Mouse (Mus musculus) splenic B cell, adult 2 months (primary cell): ENCODE results near the gene Swap70.

Experiments
- DNase-seq: peaks from one replicate; pipeline ENCODE4 v3.0.0-alpha.2; 2011; ENCODE audit warnings: low read depth, low spot score
- H3K27me3 ChIP-seq: 2 replicates; pipeline ENCODE4 v1.6.1; 2012; ENCODE audit warnings: mild to moderate bottlenecking, low read length, moderate library complexity, mixed read lengths; ENCODE audit not compliant: control insufficient read depth, poor library complexity, insufficient read depth, severe bottlenecking
- H3K36me3 ChIP-seq: 2 replicates; pipeline ENCODE4 v1.6.1; 2012; ENCODE audit warnings: mild to moderate bottlenecking, low read length, moderate library complexity, mixed read lengths; ENCODE audit not compliant: control insufficient read depth, poor library complexity, insufficient read depth, severe bottlenecking

The Swap70 gene

DNA sequence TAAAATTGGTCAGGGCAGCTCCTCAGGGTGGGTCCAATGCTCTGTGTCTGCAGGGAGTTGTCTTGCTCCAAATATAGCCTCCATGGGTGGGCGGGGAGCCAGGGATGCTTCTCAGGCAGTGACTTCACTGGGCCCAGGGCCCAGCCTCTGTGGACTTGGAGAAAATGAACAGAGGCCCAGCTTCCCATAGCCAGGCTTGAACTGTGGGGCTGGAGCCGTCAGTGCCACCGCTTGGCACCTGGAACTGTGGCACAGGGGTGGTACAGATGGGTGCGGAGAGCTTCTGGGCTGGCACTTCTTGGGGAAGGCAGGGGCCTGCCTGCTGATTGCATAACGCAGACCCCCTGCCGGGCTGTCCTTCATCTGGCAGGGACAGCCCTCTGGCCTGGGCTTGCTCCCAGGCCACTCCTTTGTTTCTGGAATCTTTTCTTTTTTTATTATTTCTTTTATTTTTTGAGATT is 67.2 kb downstream of the Swap70 start:
- no peak for DNase-seq
- peaks cover 5% of the 10 kb centered on the region; the same call in 1 of the 2 replicates for H3K36me3 ChIP-seq
- H3K27me3 ChIP-seq: no peaks in the 10 kb centered on the region

DNA sequence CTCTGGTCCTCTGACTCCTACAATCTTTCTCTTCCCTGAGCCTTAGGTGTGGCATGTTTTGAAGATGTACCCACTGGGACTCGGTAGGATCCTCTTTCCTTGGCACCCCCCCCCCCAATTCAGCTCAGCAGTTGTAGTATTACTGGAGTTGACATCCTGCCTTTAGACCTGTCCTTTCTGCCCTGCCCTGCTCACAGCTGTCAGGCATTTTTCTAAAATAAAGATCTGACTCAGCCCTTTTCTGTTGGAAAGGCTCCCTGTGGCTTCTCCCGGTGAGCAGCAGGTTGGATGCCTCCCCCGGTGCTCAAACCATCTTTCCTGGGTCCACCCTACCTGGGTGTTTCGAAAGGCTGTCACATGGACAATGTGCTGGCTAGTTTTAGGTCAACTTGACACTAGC is 68.1 kb downstream of the Swap70 start:
- no peaks in the 10 kb centered on the region for H3K27me3 ChIP-seq
- 0 out of 2 replicates have a peak, but pooled peaks cover 2% of the 10 kb centered on the region for H3K36me3 ChIP-seq
- DNase-seq: no peak

DNA sequence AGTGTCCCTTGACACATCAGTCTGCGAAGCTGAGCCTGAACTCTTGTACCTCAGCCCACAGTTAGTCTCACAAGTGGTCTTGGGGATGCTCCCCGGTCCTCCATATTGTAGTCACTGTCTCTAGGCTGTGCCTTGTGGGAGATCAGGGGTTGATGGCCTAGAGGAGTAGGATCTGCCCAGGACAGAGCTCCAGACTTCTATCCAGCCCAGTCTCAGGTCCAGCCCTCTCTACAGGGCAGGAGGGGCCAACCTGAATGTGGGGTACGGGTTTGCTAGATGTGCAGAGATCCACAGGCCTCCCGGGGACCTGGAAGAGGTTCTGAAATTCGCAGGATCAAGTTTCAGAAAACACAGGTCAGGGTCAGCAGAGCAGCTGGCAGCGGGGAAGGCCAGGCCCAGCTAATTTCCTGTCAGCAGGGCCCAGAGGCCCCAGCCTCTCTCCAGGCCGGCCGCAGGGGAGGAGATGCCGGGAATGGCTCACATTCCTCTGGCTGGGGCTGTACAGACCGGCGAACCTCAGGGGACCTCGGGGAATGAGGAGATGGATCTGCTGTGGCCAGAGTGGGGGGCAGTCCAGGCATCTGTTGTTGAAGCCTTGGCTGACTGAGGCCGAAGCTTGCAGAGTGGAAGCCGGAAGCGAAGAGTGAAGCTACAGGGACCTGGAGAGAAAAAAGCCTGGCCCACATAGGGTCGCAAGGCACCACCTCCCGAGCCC is 75.5 kb downstream of the Swap70 start:
- Histone ChIP-seq H3K27me3 (no peaks in the 10 kb centered on the region), H3K36me3 (no peaks in the 10 kb centered on the region)
- no peak for DNase-seq

DNA sequence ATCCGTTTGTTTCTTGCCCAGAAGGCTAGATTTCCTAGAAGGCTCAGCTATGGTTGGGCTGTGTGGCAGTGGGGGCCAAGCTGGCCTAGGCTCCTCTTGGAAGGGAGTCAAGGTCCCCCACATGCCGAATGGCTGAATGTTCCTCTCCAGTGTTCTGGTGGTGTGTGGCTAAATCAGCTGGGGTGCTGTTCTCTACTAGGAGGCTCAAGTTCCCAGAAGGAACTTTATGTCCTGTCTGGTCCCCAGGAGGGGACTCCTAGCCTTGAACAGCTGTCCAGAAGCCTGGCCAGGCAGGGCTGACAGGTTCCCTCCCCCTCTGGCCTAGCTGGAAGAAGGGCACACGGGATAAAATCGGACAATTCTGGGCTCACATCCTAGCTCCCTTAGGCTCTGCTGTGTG is 76.1 kb downstream of the Swap70 start:
- no peaks in the 10 kb centered on the region for H3K27me3 ChIP-seq
- H3K36me3 ChIP-seq: no peaks in the 10 kb centered on the region
- no peak for DNase-seq

DNA sequence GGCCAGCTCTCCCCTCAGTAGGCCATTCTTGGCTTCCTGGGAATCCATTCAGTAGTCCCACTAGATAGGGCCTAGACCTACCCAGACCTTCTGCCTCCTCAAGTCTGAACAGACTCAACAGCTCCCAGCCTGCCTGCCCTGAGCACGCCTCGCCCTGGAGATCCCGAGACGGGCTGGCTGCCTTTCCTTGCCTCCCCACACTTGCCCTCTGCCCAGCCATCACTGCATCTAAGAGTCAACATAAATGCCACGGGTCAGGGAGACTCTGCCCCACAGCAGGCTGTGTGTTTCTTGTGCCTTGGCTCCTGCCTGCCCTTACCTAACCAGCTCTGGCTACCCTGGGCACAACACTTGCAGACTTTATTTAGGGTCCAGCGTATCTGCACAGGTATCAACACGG is 76.6 kb downstream of the Swap70 start:
- DNase-seq: no peak
- Histone ChIP-seq H3K27me3 (no peaks in the 10 kb centered on the region), H3K36me3 (no peaks in the 10 kb centered on the region)

DNA sequence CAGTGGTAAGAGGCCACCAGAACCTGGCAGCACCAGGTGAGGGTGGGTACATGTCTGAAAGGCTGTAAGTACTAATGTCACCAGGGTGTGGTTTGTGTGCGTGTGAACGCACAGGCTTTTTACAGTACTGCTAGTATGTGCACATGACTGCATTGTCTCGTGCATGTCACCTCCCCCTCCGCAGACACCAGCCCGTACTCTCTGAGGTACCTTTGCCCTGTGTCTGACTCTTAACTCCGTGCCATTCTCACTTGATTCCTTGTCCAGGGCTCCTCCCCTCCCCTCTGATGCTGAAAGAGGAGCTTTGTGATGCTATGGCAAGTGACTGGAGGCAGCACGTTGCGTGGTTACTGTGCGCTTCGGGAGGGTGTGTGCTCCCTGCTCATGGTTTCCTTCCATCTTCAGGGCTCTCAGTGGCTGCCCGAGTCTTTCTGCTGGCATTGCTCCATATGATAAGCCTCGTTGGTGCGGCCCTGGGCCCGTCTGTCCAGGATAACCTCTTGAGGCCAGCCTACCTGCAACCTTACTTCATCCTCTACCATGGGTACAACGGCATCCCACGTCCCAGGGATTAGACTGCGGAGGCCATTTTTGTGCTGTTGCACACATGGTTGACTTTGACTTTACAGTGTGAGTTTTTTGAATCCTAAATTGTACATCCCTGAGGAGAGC is 77.4 kb downstream of the Swap70 start:
- DNase-seq: no peak
- H3K27me3 ChIP-seq: no peaks in the 10 kb centered on the region
- H3K36me3 ChIP-seq: no peaks in the 10 kb centered on the region

DNA sequence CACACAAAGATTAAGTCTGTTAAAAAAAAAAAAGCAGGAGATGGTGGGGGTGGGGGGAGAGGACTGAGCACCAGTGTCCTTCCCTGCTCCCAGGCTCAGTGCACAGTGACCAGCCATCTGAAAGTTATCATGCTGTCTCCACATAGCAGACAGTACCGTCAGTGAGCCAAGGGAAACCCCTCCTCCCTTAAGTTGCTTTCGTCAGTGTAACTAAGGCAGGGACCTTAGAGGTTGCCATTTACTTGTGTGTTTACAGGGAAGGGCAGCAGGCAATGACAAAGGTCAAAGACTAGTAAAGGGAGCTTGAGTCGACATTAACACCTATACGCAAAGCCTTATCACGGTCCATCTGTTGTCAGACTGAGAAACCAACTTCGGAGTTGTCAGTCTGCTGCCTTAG is 81.4 kb downstream of the Swap70 start:
- H3K36me3 ChIP-seq: no peaks in the 10 kb centered on the region
- H3K27me3 ChIP-seq: no peaks in the 10 kb centered on the region
- DNase-seq: no peak

DNA sequence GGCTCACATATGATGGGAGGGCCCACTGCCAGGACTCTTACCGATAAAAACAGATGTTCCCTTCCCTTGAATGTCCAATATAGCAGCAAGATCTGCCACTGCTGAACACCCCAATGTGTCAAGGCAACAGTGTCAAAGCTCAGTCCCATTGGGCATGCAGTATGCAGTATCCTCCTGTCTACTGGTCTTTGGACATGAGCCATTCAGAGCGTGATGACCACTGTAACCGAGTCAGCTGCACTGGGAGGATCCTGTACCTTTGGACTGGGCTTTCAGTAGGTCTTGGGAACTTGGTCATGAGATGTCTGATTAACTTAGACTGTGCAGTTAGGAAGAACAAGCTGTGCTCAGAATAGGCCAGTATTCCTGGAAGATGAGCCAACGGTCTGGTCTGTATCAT is 84.0 kb downstream of the Swap70 start:
- DNase-seq: no peak
- Histone ChIP-seq H3K27me3 (no peaks in the 10 kb centered on the region), H3K36me3 (no peaks in the 10 kb centered on the region)

DNA sequence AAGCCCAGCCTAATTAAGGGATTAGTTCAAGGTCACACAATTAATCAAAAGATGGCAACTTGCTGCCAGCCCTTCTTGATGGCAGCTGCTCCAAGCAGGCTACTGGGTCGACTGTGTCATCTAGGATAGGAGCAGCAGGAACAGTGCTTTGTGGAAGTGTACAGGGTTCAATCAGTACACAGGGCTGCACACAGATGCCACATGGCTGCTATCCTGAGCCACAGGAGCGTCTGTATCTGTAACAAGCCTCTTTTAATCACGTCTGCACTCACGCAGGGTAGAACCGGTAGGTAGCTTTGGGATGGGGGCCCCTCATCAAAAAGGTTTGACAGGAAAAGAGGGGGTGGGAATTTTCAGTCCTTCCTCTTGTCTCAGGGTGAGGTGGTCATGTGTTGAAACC is 84.8 kb downstream of the Swap70 start:
- H3K36me3 ChIP-seq: no peaks in the 10 kb centered on the region
- DNase-seq: no peak
- no peaks in the 10 kb centered on the region for H3K27me3 ChIP-seq

DNA sequence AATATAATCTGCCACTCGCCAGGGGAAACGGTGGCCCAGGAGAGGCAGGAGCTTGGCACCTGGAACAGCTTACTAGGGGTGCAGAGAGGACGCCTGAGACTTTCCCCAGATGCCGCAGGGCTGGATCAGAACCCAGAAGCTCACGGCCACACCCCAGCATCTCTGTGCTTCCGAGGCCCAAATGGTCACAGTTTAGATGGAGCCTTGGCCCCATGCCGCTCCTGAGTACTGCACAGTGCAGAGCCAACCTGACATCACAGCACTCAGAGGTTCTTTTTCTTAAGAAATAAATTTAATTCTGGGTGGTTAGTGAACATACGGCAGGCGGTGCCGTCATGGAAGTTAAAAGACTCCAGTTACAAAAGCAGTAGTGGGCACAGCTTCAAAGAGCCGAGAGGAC is 86.2 kb downstream of the Swap70 start:
- Histone ChIP-seq H3K36me3 (no peaks in the 10 kb centered on the region), H3K27me3 (no peaks in the 10 kb centered on the region)
- no peak for DNase-seq

DNA sequence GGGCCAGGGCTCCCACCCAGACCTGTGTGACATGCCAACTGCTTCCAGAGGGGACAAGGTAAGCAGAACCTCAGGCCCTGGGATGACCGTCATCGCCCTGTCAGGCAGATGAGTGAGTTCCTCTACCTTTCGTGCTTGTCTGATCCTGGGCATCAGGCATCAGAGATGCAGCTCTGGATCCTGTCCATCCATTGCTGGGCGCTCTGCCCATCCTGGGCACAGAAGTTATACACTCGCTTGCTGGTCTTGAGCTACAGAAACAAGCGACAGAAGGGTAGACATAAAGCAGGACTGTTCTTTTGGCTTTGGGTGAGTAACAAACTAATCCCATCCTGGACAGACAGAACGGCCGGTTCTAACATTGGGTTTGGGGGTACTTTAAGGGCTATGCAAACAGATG is 87.7 kb downstream of the Swap70 start:
- no peak for DNase-seq
- Histone ChIP-seq H3K36me3 (no peaks in the 10 kb centered on the region), H3K27me3 (no peaks in the 10 kb centered on the region)

DNA sequence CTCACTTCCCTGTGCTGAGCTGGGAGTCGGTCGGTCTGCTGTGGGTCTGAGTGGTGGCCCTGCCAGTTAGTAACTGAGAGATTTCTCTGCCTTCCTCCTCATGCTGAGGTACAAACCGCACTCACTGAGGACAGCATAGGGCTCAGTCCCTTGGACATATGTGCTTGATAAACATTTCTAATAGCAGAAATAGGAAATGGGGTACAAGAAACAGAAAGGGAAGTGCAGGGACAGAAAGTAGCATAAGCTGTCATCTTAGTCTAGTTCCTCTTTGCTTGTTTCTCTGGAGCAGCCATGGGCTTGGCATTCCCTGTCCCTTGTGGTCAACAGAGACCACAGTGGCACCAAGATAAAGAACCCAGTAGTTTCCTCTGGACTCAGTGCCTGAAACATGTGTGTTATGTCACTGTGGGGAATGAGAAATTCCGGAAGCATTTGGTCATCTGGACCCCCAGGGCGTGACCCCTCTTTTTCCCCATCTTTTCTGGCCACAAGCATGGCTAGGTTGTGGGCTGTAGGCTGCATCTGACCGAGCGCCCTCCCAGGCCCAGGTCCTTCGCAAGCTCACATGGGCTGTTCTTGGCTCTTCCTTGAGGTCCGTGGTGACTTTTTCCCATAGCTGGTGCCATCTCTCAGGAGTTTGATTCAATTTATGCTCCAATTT is 92.0 kb downstream of the Swap70 start:
- H3K36me3 ChIP-seq: no peaks in the 10 kb centered on the region

DNA sequence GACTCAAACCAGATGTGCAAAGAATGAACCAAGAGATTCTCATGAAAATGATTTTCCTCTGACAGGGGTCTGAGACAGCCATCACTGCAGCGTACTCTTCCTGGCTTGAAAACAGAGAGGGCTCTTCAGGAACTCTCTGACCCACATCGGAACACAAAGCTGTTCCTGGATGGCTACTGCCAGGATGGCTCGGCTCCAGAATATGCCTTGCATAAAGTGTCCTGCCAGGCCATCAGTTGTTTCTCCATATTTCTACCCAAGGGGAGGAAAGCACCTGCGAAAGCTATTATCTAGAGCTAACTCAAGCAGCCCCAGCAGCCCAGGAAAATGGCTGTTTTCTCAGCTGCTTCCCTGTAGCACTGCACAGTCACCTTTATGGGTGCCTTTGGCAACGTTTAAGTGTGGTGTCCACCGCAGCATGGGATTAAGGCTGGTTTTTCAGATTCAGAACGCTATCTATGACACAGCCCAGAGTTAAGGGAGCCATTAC is 92.9 kb downstream of the Swap70 start:
- Histone ChIP-seq H3K36me3 (no peaks in the 10 kb centered on the region), H3K27me3 (no peaks in the 10 kb centered on the region)
- DNase-seq: no peak

More for the DNA sequence above, 92.0 kb downstream of the Swap70 start:
- peak; percentile 52 for DNase-seq
- no peaks in the 10 kb centered on the region for H3K27me3 ChIP-seq

DNA sequence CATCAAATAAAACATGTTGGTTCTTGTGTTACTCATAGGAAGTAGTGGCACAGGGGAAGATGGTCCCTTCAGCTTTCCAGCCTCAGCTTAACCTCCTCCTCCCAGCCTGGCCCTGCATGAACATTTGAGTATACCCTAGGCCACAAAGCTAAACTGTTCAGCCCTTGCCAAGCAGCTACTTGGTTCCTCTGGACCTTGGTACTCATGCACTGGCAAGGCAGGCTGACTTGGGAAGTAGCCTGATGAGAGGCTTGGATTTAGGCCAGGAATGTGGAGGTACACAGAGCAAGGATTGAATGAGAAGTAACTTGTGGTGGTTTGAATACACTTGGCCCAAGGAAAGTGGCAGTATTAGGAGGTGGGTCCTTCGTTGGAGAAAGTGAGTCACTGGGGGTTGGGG is 93.8 kb downstream of the Swap70 start:
- DNase-seq: no peak
- no peaks in the 10 kb centered on the region for H3K27me3 ChIP-seq
- no peaks in the 10 kb centered on the region for H3K36me3 ChIP-seq

DNA sequence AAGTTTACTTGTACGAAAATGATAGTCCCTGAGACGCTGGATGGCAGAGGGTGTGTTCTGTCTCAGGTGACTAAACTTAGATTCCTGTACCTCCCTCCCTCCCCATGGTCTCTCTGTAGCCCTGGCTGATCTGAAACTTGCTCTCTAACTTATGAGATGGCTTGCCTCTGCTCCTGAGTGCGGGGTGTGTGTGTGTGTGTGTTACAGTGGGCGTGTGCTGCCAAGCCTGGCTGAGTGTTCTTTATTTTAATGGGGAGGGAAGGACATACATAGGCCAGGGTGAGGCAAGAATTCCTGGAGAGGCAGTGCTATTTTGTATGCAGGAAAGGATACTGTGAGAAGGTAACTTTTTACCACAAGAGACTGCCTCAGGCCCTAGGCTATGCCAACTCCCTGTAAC is 95.9 kb downstream of the Swap70 start:
- no peak for DNase-seq
- Histone ChIP-seq H3K27me3 (no peaks in the 10 kb centered on the region), H3K36me3 (no peaks in the 10 kb centered on the region)
